Mouse (Mus musculus): Measurements from ENCODE around the gene Kmt2a. TPM values are rescaled to one million over a fixed set of nuclear protein-coding genes. Genes with fewer than 3 reads are reported as not detected.
A peak's percentile ranks its signal among the peaks of the same experiment; 100 is the strongest.

Gene Kmt2a
- 23.2 and 25.9 TPM in 2 replicates for polyA plus RNA-seq (2015; fragmentation: Nextera tagmentation; extraction: Ambion mirVana)

- Histone ChIP-seq H3K9me3 (no peaks in the 10 kb centered on the region), H3K9ac (peak within 1 kb of the TSS; percentile 99), H3K4me1 (replicated peaks) (peaks cover 42% of the 10 kb centered on the region), H3K36me3 (no peaks in the 10 kb centered on the region), H3K4me2 (peak within 1 kb of the TSS; percentile 92), H3K27ac (replicated peaks) (peak within 1 kb of the TSS; percentile 100), H3K27me3 (no peaks in the 10 kb centered on the region), H3K4me3 (peak within 1 kb of the TSS; percentile 92)
- ATAC-seq (ENCODE audit: low FRiP score, low read depth), result peak; percentile 66
- under 1% methylated on average over 48 of the region's 71 CpGs for whole genome bisulfite sequencing
These were observed at the start of gene Kmt2a for GRCm38 (mm10) chr9:44881221-44881871. TSS of gene Kmt2a (minus strand) at chr9:44881296.

- Histone ChIP-seq H3K9ac (peak overlapping the region; percentile 83; the same call in 1 of the 2 replicates), H3K27ac (replicated peaks) (peak overlapping the region; percentile 92), H3K4me1 (replicated peaks) (peaks cover 16% of the 10 kb centered on the region), H3K4me2 (peak overlapping the region; percentile 87), H3K9me3 (no peaks in the 10 kb centered on the region), H3K27me3 (no peaks in the 10 kb centered on the region), H3K36me3 (0 out of 2 replicates have a peak, but pooled peaks cover 4% of the 10 kb centered on the region), H3K4me3 (peak overlapping the region; percentile 88)
- ATAC-seq (ENCODE audit: low FRiP score, low read depth), result no peak
- 63% methylated on average over 2 of the region's 2 CpGs for WGBS
These were observed 40.4 kb upstream of the Kmt2a start for GRCm38 (mm10) chr9:44921543-44921942.

DNA sequence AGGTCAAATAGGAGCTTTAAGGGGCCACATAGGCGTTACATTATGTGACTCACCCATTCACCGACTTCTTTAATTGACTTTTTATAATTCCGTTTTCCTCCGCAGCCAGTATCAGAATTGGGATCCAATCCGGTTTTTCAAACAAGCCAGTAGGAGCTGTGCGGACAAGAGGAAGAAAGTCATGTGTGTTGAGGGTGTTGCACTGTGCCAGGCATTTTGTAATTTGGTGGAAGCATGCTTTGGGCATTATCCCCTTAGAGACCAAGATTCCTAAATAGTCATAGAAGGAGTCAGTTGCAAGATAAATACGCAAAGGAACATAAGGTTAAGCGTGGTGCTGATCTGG, 40.0 kb upstream of the Kmt2a start:
- Histone ChIP-seq H3K9me3 (no peaks in the 10 kb centered on the region), H3K36me3 (no peaks in the 10 kb centered on the region), H3K4me2 (peak overlapping the region; percentile 87), H3K9ac (peak overlapping the region; percentile 83), H3K27ac (replicated peaks) (peak overlapping the region; percentile 92), H3K27me3 (no peaks in the 10 kb centered on the region), H3K4me1 (replicated peaks) (peaks cover 16% of the 10 kb centered on the region), H3K4me3 (peak overlapping the region; percentile 88)
- peak; percentile 92 for ATAC-seq (ENCODE audit: low FRiP score, low read depth)
- 2% methylated on average over 8 of the region's 8 CpGs for WGBS

- no peaks in the 10 kb centered on the region for H3K9me3 ChIP-seq
- WGBS, result under 1% methylated on average over 48 of the region's 48 CpGs
- H3K4me1 ChIP-seq (replicated peaks), result peaks cover 18% of the 10 kb centered on the region
- no peaks in the 10 kb centered on the region for H3K36me3 ChIP-seq
- peak within 1 kb of the TSS; percentile 88 for H3K4me3 ChIP-seq
- peak within 1 kb of the TSS; percentile 83 for H3K9ac ChIP-seq
- peak; percentile 89 for ATAC-seq (ENCODE audit: low FRiP score, low read depth)
- peak within 1 kb of the TSS; percentile 92 for H3K27ac ChIP-seq (replicated peaks)
- H3K4me2 ChIP-seq, result peak within 1 kb of the TSS; percentile 87
- H3K27me3 ChIP-seq, result no peaks in the 10 kb centered on the region
These were observed 39.5 kb upstream of the Kmt2a start, which contains the start of gene Atp5l for GRCm38 (mm10) chr9:44920374-44921122. TSS of gene Atp5l (minus strand) at chr9:44920742.

GRCm38 (mm10) chr9:44919606-44920005, 38.5 kb upstream of the Kmt2a start:
- Histone ChIP-seq H3K4me1 (replicated peaks) (peaks cover 27% of the 10 kb centered on the region), H3K4me3 (peak overlapping the region; percentile 88), H3K27ac (replicated peaks) (no peak overlapping the region; the same call in 1 of the 2 replicates), H3K9me3 (no peaks in the 10 kb centered on the region), H3K36me3 (no peaks in the 10 kb centered on the region), H3K27me3 (no peaks in the 10 kb centered on the region), H3K9ac (peak overlapping the region; percentile 83), H3K4me2 (peak overlapping the region; percentile 87)
- 36% methylated on average over 2 of the region's 2 CpGs for WGBS
- ATAC-seq (ENCODE audit: low FRiP score, low read depth), result no peak

DNA sequence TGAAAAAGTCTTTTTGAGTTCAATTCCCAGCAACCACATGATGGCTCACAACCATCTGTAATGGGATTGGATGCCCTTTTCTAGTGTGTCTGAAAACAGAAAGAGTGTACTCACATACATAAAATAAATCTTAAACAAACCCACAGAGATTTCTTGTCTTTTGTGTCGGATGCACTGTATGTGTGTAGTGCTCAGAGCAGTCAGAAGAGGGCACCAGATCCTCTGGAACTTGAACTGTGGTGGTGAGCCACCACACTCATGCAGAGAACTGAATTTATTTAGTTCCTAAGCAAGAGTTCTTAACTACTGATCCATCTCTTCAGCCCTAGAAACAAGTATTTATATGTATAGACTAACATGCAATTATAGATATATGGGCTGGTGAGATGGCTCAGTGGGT, 35.1 kb upstream of the Kmt2a start:
- no peak overlapping the region for H3K4me2 ChIP-seq
- no peak for ATAC-seq (ENCODE audit: low FRiP score, low read depth)
- WGBS, result 51% methylated on average over 1 of the region's 1 CpGs

GRCm38 (mm10) chr9:44914706-44915105, 33.6 kb upstream of the Kmt2a start:
- Histone ChIP-seq H3K27me3 (no peaks in the 10 kb centered on the region), H3K9me3 (no peaks in the 10 kb centered on the region), H3K4me2 (no peak overlapping the region), H3K9ac (no peak overlapping the region), H3K4me3 (no peak overlapping the region), H3K36me3 (peaks cover 26% of the 10 kb centered on the region), H3K27ac (replicated peaks) (no peak overlapping the region), H3K4me1 (replicated peaks) (peaks cover 21% of the 10 kb centered on the region)
- ATAC-seq (ENCODE audit: low FRiP score, low read depth), result no peak
- WGBS, result 35% methylated on average over 4 of the region's 4 CpGs

More for the DNA sequence above, 35.1 kb upstream of the Kmt2a start:
- no peak overlapping the region for H3K27ac ChIP-seq (replicated peaks)
- no peak overlapping the region for H3K4me3 ChIP-seq
- peaks cover 21% of the 10 kb centered on the region for H3K4me1 ChIP-seq (replicated peaks)
- no peaks in the 10 kb centered on the region for H3K9me3 ChIP-seq
- H3K27me3 ChIP-seq, result no peaks in the 10 kb centered on the region
- peaks cover 17% of the 10 kb centered on the region for H3K36me3 ChIP-seq
- H3K9ac ChIP-seq, result no peak overlapping the region

DNA sequence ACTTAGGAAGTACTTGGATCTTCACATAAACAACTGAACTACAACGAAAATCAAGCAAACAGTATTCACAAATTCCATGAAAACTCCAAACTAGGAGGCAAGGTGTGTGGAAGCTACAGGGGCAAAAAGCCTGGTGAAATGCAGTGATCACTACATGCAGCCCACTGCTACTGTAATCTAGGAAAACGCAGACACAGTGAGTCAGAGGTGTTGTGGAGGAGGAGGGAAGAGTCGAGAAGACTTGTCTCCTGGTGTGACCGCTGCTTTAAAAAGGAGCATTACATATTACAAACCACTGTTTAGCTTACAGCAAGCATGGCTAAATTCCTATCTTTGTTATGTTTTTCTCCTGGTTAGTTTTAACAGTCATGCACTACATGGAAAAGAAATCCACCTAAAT, 30.3 kb upstream of the Kmt2a start:
- Histone ChIP-seq H3K36me3 (peaks cover 26% of the 10 kb centered on the region), H3K4me1 (replicated peaks) (peaks cover 12% of the 10 kb centered on the region), H3K9me3 (no peaks in the 10 kb centered on the region), H3K4me2 (no peak overlapping the region), H3K9ac (no peak overlapping the region), H3K4me3 (no peak overlapping the region), H3K27ac (replicated peaks) (no peak overlapping the region), H3K27me3 (no peaks in the 10 kb centered on the region)
- WGBS, result 98% methylated on average over 4 of the region's 4 CpGs
- no peak for ATAC-seq (ENCODE audit: low FRiP score, low read depth)

GRCm38 (mm10) chr9:44905620-44906019, 24.5 kb upstream of the Kmt2a start:
- 80% methylated on average over 4 of the region's 4 CpGs for WGBS
- H3K9ac ChIP-seq, result no peak overlapping the region
- H3K4me2 ChIP-seq, result no peak overlapping the region
- no peaks in the 10 kb centered on the region for H3K9me3 ChIP-seq
- no peak overlapping the region for H3K27ac ChIP-seq (replicated peaks)
- peaks cover 5% of the 10 kb centered on the region for H3K36me3 ChIP-seq
- no peaks in the 10 kb centered on the region for H3K27me3 ChIP-seq
- no peaks in the 10 kb centered on the region for H3K4me1 ChIP-seq (replicated peaks)
- H3K4me3 ChIP-seq, result no peak overlapping the region
- ATAC-seq (ENCODE audit: low FRiP score, low read depth), result no peak

GRCm38 (mm10) chr9:44904964-44905363, 23.9 kb upstream of the Kmt2a start:
- Histone ChIP-seq H3K9ac (no peak overlapping the region), H3K4me2 (no peak overlapping the region), H3K4me3 (no peak overlapping the region), H3K27me3 (no peaks in the 10 kb centered on the region), H3K36me3 (no peaks in the 10 kb centered on the region), H3K4me1 (replicated peaks) (no peaks in the 10 kb centered on the region), H3K9me3 (no peaks in the 10 kb centered on the region), H3K27ac (replicated peaks) (no peak overlapping the region)
- WGBS, result 67% methylated on average over 5 of the region's 5 CpGs
- ATAC-seq (ENCODE audit: low FRiP score, low read depth), result no peak

DNA sequence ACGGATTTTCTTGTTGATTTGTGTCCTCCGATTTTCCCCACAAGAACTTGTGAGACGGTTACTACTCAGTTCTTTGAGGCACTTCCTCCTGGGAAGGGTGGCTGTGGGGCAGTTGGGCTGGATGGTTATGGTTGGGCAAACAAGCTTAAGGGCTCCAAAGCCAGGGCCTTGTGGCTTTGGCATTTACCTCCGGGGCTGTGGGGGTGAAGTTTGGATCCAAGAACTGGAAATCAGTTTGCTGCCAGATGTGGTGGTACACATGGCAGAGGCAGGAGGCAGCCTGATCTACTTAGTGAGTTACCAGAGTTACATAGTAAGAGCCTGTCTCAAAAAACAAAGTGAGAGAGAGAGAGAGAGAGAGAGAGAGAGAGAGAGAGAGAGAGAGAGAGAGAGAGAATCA, 22.8 kb upstream of the Kmt2a start:
- no peak overlapping the region for H3K27ac ChIP-seq (replicated peaks)
- no peak overlapping the region for H3K4me2 ChIP-seq
- H3K4me3 ChIP-seq, result no peak overlapping the region
- no peaks in the 10 kb centered on the region for H3K27me3 ChIP-seq
- H3K4me1 ChIP-seq (replicated peaks), result no peaks in the 10 kb centered on the region
- 88% methylated on average over 4 of the region's 4 CpGs for WGBS
- H3K9me3 ChIP-seq, result no peaks in the 10 kb centered on the region
- no peaks in the 10 kb centered on the region for H3K36me3 ChIP-seq
- ATAC-seq (ENCODE audit: low FRiP score, low read depth), result no peak
- H3K9ac ChIP-seq, result no peak overlapping the region

GRCm38 (mm10) chr9:44900402-44900801, 19.3 kb upstream of the Kmt2a start:
- H3K27ac ChIP-seq (replicated peaks), result no peak overlapping the region
- H3K4me1 ChIP-seq (replicated peaks), result no peaks in the 10 kb centered on the region
- H3K27me3 ChIP-seq, result no peaks in the 10 kb centered on the region
- no peaks in the 10 kb centered on the region for H3K36me3 ChIP-seq
- 76% methylated on average over 4 of the region's 4 CpGs for WGBS
- H3K4me3 ChIP-seq, result no peak overlapping the region
- H3K9ac ChIP-seq, result no peak overlapping the region
- no peak overlapping the region for H3K4me2 ChIP-seq
- H3K9me3 ChIP-seq, result no peaks in the 10 kb centered on the region
- ATAC-seq (ENCODE audit: low FRiP score, low read depth), result no peak

Measured in hindbrain, embryonic 15.5 days (tissue).